Mouse (Mus musculus) midbrain, postnatal 0 days (tissue): Measurements from ENCODE around the gene Slc50a1. TPM values are rescaled to one million over a fixed set of nuclear protein-coding genes. Genes with fewer than 3 reads are reported as not detected.

ENCODE experiments used
- ATAC-seq: fragments of 200-750 bp; cut with Nextera tagmentation; 2 replicates; pipeline ENCODE4 v1.8.0; 2017; ENCODE audit warnings: moderate number of reproducible peaks, mild to moderate bottlenecking, moderate TSS enrichment, moderate library complexity; ENCODE audit not compliant: low FRiP score
- DNase-seq: peaks from one replicate; pipeline ENCODE4 v3.0.0-alpha.2; 2015; ENCODE audit warnings: low spot score
- H3K27ac ChIP-seq: fragments of 300-500 bp; sonication (generic); 2 replicates; pipeline ENCODE4 v1.5.1; 2014; ENCODE audit warnings: low read depth, mild to moderate bottlenecking, low read length, mixed read lengths
- H3K27me3 ChIP-seq: fragments of 300-500 bp; sonication (generic); 2 replicates; pipeline ENCODE4 v1.6.1; 2014; ENCODE audit warnings: low read length, control low read depth, mixed read lengths; ENCODE audit not compliant: insufficient read depth
- H3K36me3 ChIP-seq: fragments of 300-500 bp; sonication (generic); 2 replicates; pipeline ENCODE4 v1.6.1; 2014; ENCODE audit warnings: low read length, control low read depth, mixed read lengths; ENCODE audit not compliant: insufficient read depth
- H3K4me1 ChIP-seq: fragments of 300-500 bp; sonication (generic); 2 replicates; pipeline ENCODE4 v1.6.1; 2014; ENCODE audit warnings: mild to moderate bottlenecking, control low read depth, antibody characterized with exemption, low read length, mixed read lengths; ENCODE audit not compliant: insufficient read depth
- H3K4me2 ChIP-seq: fragments of 300-500 bp; sonication (generic); 2 replicates; pipeline ENCODE4 v1.6.1; 2014; ENCODE audit warnings: low read depth, mild to moderate bottlenecking, low read length, mixed read lengths; ENCODE audit not compliant: poor library complexity, severe bottlenecking
- H3K4me3 ChIP-seq: fragments of 300-500 bp; sonication (generic); 2 replicates; pipeline ENCODE4 v1.5.1; 2014; ENCODE audit warnings: low read depth, mild to moderate bottlenecking, low read length, moderate library complexity
- H3K9ac ChIP-seq: fragments of 300-500 bp; sonication (generic); replicated peaks from 2 replicates; pipeline ENCODE4 v1.6.1; 2014; ENCODE audit warnings: mild to moderate bottlenecking, low read length, moderate library complexity, mixed read lengths; ENCODE audit not compliant: poor library complexity, severe bottlenecking
- H3K9me3 ChIP-seq: fragments of 300-500 bp; sonication (generic); 2 replicates; pipeline ENCODE4 v1.6.1; 2016; ENCODE audit warnings: low read length, control low read depth
- CTCF ChIP-seq: IDR thresholded peaks from 2 replicates; pipeline ENCODE4 v1.5.1; 2016; ENCODE audit warnings: antibody characterized with exemption, mild to moderate bottlenecking
- WGBS: fragments of 180-500 bp; shearing (Covaris S2); extraction: QIAGEN DNeasy Blood & Tissue Kit; methylation state at CpG from one replicate; pipeline ENCODE4 v1.1.7; 2014; 5-methylcytosine and 5-hydroxymethylcytosine counted together
- polyA plus RNA-seq: library from polyadenylated mRNA; unstranded; fragments of >200 nt; fragmentation: Nextera tagmentation; extraction: Ambion mirVana; gene quantifications from 2 replicates; pipeline ENCODE4 v1.2.1, GENCODE M21; 2015
- total RNA-seq: library from RNA; depleted of rRNA; stranded (reverse); fragments of >200 nt; gene quantifications from 2 replicates; pipeline ENCODE4 v1.2.3, GENCODE M21; 2014

Slc50a1 gene
- total and polyA plus RNA-seq, 2 experiments from 2014 or later = 32.0 to 42.4 TPM

DNA sequence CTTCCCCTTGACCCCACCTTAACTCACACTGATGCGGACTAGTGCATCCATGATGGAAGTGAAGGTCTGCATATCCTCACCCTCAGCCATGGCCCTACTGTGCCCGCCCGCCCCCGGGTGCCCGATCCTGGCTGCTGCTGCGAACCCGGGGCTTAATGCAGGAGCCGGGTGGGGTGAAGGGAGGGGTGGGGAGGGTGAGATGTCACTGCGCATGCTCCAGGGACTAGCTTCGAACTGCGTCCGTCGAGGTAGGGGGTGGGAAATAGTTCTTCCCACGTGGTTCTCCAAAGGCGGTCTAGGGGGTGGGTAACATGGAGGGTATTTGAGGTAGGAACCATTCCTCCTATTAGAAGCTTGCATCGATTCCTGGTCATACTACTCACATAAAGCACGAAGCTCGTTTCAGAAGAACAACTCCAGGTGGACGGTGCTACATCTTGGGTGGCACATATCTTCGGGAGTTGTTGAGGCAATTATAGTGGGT lies 24.6 kb downstream of the Slc50a1 start, which contains the start of gene Krtcap2:
Krtcap2 (plus strand) TSS at position 279 of the 484 bp plus-strand sequence.
- Histone ChIP-seq H3K4me2 (peak within 1 kb of the TSS; percentile 92), H3K9ac (peak within 1 kb of the TSS; percentile 93), H3K9me3 (no peaks in the 10 kb centered on the region), H3K36me3 (peaks cover 23% of the 10 kb centered on the region), H3K4me3 (peak within 1 kb of the TSS; percentile 70), H3K27me3 (no peaks in the 10 kb centered on the region), H3K27ac (peak within 1 kb of the TSS; percentile 97), H3K4me1 (peaks cover 12% of the 10 kb centered on the region; the same call in 1 of the 2 replicates)
- DNase-seq (peak; percentile 94), ATAC-seq (peak; percentile 79)
- WGBS = under 1% methylated on average over 20 of the region's 20 CpGs
- TF ChIP-seq CTCF = no peak

DNA sequence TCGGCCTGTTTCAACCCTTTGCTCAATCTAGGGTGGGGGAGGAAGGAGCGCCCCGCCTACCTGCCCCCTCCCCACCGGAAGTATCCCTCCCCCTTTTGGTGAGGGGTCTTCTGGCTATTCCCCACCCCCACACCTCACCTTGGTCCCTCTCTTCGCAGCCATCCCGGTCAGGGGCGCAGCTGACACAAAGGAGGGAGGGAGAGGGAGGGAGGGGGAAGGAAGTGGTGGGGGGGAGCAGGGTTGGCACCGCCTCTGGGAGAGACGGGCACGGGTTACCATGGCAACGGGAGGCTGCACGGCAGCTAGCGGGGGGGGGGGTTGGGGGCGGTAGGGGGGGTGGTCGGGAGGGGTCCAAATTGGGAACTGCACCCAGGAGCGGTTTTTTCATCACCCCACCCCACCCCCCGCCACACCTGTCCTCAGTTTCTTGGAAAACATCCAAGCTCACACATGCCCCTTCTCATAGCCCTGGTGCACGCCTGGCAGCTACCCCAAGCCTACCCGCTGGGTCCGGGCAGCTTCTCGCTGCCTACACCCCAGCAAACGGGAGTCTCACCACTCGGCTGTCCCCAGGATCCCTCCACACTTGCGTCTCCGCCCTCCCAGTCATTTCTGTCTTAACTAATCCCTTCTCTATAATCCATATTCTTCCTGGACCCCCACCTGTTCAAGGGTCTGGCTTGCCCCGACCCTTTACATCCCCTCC lies 25.2 kb downstream of the Slc50a1 start:
- peaks cover 29% of the 10 kb centered on the region for H3K36me3 ChIP-seq
- H3K4me3 ChIP-seq = peak overlapping the region; percentile 70
- no peak for TF ChIP-seq CTCF
- DNase-seq (peak; percentile 93), ATAC-seq (peak; percentile 49)
- peak overlapping the region; percentile 97 for H3K27ac ChIP-seq
- no peaks in the 10 kb centered on the region for H3K9me3 ChIP-seq
- H3K9ac ChIP-seq = peak overlapping the region; percentile 93
- H3K4me1 ChIP-seq = peaks cover 12% of the 10 kb centered on the region; the same call in 1 of the 2 replicates
- WGBS = 3% methylated on average over 19 of the region's 26 CpGs
- no peaks in the 10 kb centered on the region for H3K27me3 ChIP-seq
- H3K4me2 ChIP-seq = peak overlapping the region; percentile 92

DNA sequence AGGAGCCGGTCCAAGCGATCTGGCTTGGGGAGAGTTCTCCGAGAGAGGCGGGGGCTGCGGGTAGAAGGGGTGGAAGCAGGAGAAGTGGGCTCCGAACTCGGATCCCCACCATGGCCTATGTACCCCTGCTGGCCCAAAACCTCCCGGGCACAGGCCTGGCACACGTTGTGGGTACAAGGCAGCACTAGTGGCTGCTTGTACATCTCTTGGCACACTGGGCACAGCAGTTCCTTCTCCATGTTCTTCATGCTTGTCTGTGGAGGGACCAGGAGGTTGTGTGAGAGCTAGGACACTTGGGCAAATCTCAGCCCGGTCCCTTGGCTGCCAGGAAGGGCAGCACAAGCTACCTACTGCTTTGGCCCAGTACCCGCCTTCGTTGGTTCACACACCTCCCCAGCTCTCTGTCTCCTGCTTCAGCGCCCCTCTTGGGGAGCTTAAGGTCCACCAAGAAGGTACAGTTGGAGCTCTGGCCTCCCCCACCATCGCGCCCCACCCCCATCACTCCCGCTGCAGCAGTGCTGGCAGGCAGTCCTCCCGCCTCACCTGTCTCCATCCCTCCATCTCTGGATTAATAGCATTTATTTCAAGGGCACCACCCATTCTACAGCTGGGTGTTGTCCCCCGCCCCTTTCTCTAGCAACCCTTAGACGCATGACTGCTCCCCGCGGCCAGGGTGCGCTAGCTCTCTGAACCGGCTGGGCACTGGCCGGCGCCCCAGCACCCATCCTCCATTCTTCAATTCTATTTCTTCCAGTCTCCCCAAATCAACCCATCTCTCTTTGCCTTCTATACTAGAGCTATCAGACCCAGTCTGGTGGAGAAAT lies 26.0 kb downstream of the Slc50a1 start:
- Histone ChIP-seq H3K4me2 (peak overlapping the region; percentile 92), H3K9me3 (no peaks in the 10 kb centered on the region), H3K27me3 (no peaks in the 10 kb centered on the region), H3K36me3 (peaks cover 35% of the 10 kb centered on the region), H3K4me3 (peak overlapping the region; percentile 70), H3K4me1 (peaks cover 12% of the 10 kb centered on the region; the same call in 1 of the 2 replicates), H3K27ac (peak overlapping the region; percentile 97), H3K9ac (peak overlapping the region; percentile 93)
- WGBS = 9% methylated on average over 25 of the region's 25 CpGs
- DNase-seq (peak; percentile 65), ATAC-seq (peak; percentile 31)
- peak; percentile 61 for TF ChIP-seq CTCF

DNA sequence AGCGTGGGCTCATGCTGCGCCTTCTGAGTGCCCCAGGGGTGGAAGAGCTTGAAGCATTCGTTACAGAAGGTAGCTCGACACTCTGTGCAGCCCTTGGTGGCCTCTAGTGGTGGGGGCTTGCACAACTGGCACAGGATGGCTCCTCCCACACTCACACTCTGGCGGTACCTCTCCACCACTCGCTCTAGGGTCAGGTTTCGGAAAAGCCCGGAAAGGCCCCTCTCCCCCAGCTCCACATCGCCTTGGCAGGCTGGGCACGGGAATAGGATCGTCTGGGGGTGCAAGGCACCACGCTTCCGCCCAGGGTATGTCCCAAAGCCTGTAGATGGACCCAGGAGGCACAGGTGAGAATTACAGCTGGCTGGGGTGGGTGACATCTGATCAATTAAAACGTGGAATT lies 26.8 kb downstream of the Slc50a1 start:
- Histone ChIP-seq H3K36me3 (peaks cover 42% of the 10 kb centered on the region), H3K4me2 (peak overlapping the region; percentile 92), H3K4me3 (peak overlapping the region; percentile 70), H3K9me3 (no peaks in the 10 kb centered on the region), H3K27me3 (no peaks in the 10 kb centered on the region), H3K9ac (peak overlapping the region; percentile 93), H3K27ac (peak overlapping the region; percentile 97), H3K4me1 (peaks cover 12% of the 10 kb centered on the region; the same call in 1 of the 2 replicates)
- WGBS = 10% methylated on average over 14 of the region's 14 CpGs
- TF ChIP-seq CTCF = peak; percentile 61
- DNase-seq (peak; percentile 62), ATAC-seq (no peak)

DNA sequence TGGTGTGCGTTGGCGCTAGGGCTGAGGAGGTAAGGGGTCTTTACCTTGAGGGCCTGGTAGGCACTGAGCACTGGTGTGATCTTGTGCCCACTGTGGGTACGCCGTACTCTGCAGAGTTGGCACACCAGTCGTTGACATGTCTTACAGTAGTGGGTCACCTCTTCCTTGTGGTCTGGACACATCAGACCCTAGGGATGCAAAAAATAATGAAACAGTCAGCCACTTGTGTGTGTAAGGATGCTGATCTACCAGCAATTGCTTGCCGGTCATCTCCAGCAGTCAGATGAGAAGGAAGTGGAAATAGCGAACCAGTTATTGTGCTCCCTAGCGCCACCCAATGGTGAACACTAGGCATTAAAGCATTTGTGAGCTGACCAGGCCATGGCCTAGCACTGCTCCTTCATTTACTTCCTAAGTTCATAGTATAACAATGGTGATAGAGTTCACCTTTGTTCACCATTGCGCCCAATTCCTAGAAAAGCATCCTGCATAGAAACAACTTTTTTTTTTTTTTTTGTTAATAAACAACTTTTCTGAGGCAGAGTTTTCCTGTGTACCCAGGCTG lies 28.0 kb downstream of the Slc50a1 start:
- Histone ChIP-seq H3K27me3 (no peaks in the 10 kb centered on the region), H3K9me3 (no peaks in the 10 kb centered on the region), H3K9ac (no peak overlapping the region), H3K4me2 (no peak overlapping the region), H3K4me3 (no peak overlapping the region), H3K27ac (0 out of 2 replicates have a peak overlapping the region, but pooled peaks have one; percentile 26), H3K4me1 (peaks cover 10% of the 10 kb centered on the region; the same call in 1 of the 2 replicates), H3K36me3 (peaks cover 48% of the 10 kb centered on the region)
- no peak for ATAC-seq
- TF ChIP-seq CTCF = peak; percentile 83
- DNase-seq = peak; percentile 73
- 68% methylated on average over 9 of the region's 9 CpGs for WGBS
